Mouse (Mus musculus) liver, embryonic 11.5 days (tissue): ENCODE measurements around the gene Rhd. TPM values are rescaled to one million over a fixed set of nuclear protein-coding genes. Genes with fewer than 3 reads are reported as not detected.
"Not testable (repeated sequence)": the region's sequence is repeated elsewhere in the genome, so short reads cannot be mapped to it uniquely, and the experiment has no call there.

Experiments used
- ATAC-seq: fragments of 200-750 bp; cut with Nextera tagmentation; replicated peaks from 2 replicates; pipeline ENCODE4 v1.8.0; 2017; ENCODE audit warnings: moderate number of reproducible peaks, mild to moderate bottlenecking, moderate TSS enrichment, moderate library complexity; ENCODE audit not compliant: low FRiP score
- DNase-seq: peaks from one replicate; pipeline ENCODE4 v3.0.0-alpha.2; 2017; ENCODE audit warnings: low spot score
- H3K27ac ChIP-seq: fragments of 300-500 bp; sonication (generic); 2 replicates; pipeline ENCODE4 v1.5.1; 2014; ENCODE audit warnings: mild to moderate bottlenecking, low read depth, low read length, control low read depth
- H3K27me3 ChIP-seq: fragments of 300-500 bp; sonication (generic); replicated peaks from 2 replicates; pipeline ENCODE4 v1.6.1; 2014; ENCODE audit warnings: low read length, mixed read lengths; ENCODE audit not compliant: control insufficient read depth, insufficient read depth
- H3K36me3 ChIP-seq: fragments of 300-500 bp; sonication (generic); 2 replicates; pipeline ENCODE4 v1.6.1; 2014; ENCODE audit warnings: mild to moderate bottlenecking, low read length, moderate library complexity, mixed read lengths; ENCODE audit not compliant: control insufficient read depth, insufficient read depth
- H3K4me1 ChIP-seq: fragments of 300-500 bp; sonication (generic); replicated peaks from 2 replicates; pipeline ENCODE4 v1.6.1; 2014; ENCODE audit warnings: low read length, mixed read lengths; ENCODE audit not compliant: control insufficient read depth, insufficient read depth
- H3K4me2 ChIP-seq: fragments of 300-500 bp; sonication (generic); 2 replicates; pipeline ENCODE4 v1.6.1; 2014; ENCODE audit warnings: mild to moderate bottlenecking, control low read depth, moderate library complexity
- H3K4me3 ChIP-seq: fragments of 300-500 bp; sonication (generic); 2 replicates; pipeline ENCODE4 v1.5.1; 2014; ENCODE audit warnings: low read depth, low read length, control low read depth
- H3K9ac ChIP-seq: fragments of 300-500 bp; sonication (generic); 2 replicates; pipeline ENCODE4 v1.6.1; 2014; ENCODE audit warnings: low read depth, low read length, control low read depth
- H3K9me3 ChIP-seq: fragments of 300-500 bp; sonication (generic); 2 replicates; pipeline ENCODE4 v1.6.1; 2016; ENCODE audit warnings: low read length, inconsistent platforms, mixed read lengths; ENCODE audit not compliant: control insufficient read depth
- WGBS: fragments of 180-500 bp; shearing (Covaris S2); extraction: QIAGEN DNeasy Blood & Tissue Kit; methylation state at CpG from one replicate; pipeline ENCODE4 v1.1.7; 2014; 5-methylcytosine and 5-hydroxymethylcytosine counted together
- polyA plus RNA-seq: library from polyadenylated mRNA; unstranded; fragments of >200 nt; fragmentation: Nextera tagmentation; extraction: Ambion mirVana; gene quantifications from 2 replicates; pipeline ENCODE4 v1.2.1, GENCODE M21; 2014

The Rhd gene
- polyA plus RNA-seq, 1 experiment from 2014 or later, result 213 TPM

DNA sequence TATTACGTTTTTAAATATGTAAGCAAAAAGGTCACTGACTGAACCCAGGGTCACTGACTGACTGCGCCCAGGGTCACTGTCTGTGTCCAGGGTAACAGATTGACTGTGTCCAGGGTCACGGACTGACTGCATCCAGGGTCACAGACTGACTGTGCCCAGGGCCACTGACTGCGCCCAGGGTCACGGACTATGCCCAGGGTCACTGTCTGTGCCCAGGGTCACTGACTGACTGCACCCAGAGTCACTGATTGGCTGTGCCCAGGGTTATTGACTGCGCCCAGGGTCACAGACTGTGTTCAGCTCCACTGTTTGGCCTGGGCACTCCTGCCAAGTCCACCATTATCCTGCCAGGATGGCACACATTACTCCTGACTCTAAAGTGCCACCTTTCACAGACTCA lies 32.9 kb downstream of the Rhd start:
- no peaks in the 10 kb centered on the region for H3K27me3 ChIP-seq
- H3K36me3 ChIP-seq, result peaks cover 26% of the 10 kb centered on the region
- DNase-seq, result no peak
- H3K4me2 ChIP-seq, result no peak overlapping the region
- WGBS, result 86% methylated on average over 6 of the region's 6 CpGs
- no peak overlapping the region for H3K4me3 ChIP-seq
- no peaks in the 10 kb centered on the region for H3K9me3 ChIP-seq
- H3K27ac ChIP-seq, result no peak overlapping the region
- H3K9ac ChIP-seq, result no peak overlapping the region
- H3K4me1 ChIP-seq, result no peaks in the 10 kb centered on the region
- no peak; the same call in 1 of the 2 replicates for ATAC-seq

DNA sequence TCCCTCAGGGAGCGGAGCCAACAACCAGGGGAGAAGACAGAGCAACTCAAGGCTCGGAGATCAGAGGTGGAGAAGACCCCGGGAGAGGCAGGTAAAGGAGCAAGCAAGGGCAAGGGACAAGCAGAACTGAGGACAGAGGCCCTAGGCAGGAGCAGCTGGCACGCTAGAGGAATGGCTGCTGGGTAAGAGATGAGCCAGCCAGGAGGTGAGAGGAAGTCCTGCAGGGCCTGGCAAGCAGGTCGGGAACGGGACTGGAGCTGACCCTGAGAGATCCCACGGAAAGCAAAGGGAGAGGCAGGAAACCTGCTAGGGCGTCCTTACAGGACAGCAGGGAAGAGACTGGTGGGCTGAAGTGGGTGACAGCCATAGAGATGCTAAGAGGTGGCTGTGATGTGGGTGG lies 36.8 kb downstream of the Rhd start:
- Histone ChIP-seq H3K27me3 (no peaks in the 10 kb centered on the region), H3K9ac (no peak overlapping the region), H3K4me1 (no peaks in the 10 kb centered on the region), H3K4me3 (no peak overlapping the region), H3K9me3 (no peaks in the 10 kb centered on the region), H3K27ac (no peak overlapping the region), H3K36me3 (peaks cover 40% of the 10 kb centered on the region), H3K4me2 (no peak overlapping the region)
- no peak for ATAC-seq
- 90% methylated on average over 8 of the region's 8 CpGs for WGBS
- DNase-seq, result no peak

DNA sequence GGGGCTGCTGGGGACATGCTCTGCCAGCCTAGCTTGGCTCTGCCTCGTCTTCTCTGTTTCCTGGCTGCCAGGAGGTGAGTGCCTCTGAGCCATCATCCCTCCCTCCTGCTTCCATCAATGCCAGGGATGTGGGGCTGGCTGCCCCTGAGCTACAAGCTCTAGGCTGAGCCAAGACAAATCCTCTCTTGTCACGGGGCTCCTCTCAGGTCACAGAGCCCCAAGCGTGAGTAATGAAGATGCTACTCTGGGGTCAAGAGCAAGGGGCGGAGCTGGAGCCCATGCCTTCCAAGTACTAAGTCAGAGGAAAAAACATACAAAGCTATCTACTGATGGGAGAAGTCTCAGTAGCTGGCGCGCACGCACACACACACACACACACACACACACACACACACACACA lies 38.7 kb downstream of the Rhd start:
- Histone ChIP-seq H3K4me1 (no peaks in the 10 kb centered on the region), H3K27ac (no peak overlapping the region), H3K9ac (no peak overlapping the region), H3K27me3 (no peaks in the 10 kb centered on the region), H3K9me3 (no peaks in the 10 kb centered on the region), H3K4me3 (no peak overlapping the region), H3K36me3 (peaks cover 39% of the 10 kb centered on the region), H3K4me2 (no peak overlapping the region)
- DNase-seq (no peak), ATAC-seq (no peak)
- 77% methylated on average over 7 of the region's 7 CpGs for WGBS

DNA sequence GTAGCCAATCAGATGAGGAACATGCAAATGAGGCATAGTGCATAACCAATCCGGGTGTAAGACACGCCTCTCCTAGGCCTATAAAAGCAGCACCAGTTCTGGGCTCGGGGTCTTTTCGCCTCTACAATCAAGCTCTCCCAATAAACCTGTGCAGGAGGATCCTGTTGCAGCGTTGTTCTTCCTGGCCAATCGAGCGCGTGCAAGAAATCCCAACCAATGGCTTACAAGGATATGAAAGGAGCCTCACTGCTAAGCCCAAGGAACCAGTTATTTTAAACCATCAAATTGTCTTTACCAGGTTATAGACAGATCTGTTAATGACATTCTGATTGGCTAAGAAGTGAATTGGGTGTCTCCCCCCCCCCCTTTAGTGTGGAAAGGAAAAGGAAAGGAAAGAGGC lies 47.1 kb downstream of the Rhd start:
- H3K27ac ChIP-seq, ATAC-seq, DNase-seq, H3K27me3 ChIP-seq, H3K4me3 ChIP-seq, H3K4me2 ChIP-seq, H3K9ac ChIP-seq, H3K9me3 ChIP-seq: not testable (repeated sequence)
- Histone ChIP-seq H3K36me3 (peaks cover 32% of the 10 kb centered on the region), H3K4me1 (peaks cover 14% of the 10 kb centered on the region)
- WGBS, result 96% methylated on average over 6 of the region's 8 CpGs

DNA sequence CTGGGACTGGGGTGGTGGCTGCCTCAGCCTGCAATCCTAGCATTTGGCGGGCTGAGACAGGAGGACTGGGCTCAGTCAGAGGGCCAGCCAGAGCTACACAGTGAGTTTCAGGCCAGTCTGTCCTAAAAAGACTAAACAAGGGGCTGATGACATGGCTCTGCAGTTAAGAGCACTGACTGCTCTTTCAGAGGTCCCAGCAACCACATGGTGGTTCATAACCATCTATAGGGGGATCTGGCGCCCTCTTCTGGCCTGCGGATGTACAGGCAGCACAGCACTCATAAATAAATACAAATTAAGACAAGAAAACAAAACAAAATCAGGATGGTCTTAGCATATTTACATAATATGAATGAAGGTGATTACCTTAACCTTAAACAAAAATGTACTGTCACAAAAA lies 49.1 kb downstream of the Rhd start:
- Histone ChIP-seq H3K4me1 (peaks cover 29% of the 10 kb centered on the region), H3K4me3 (peak overlapping the region; percentile 93), H3K27ac (no peak overlapping the region), H3K27me3 (no peaks in the 10 kb centered on the region), H3K4me2 (peak overlapping the region; percentile 68), H3K9ac (0 out of 2 replicates have a peak overlapping the region, but pooled peaks have one; percentile 25), H3K36me3 (peaks cover 19% of the 10 kb centered on the region), H3K9me3 (no peaks in the 10 kb centered on the region)
- ATAC-seq, result no peak
- DNase-seq, result peak; percentile 63
- WGBS, result 28% methylated on average over 3 of the region's 3 CpGs

DNA sequence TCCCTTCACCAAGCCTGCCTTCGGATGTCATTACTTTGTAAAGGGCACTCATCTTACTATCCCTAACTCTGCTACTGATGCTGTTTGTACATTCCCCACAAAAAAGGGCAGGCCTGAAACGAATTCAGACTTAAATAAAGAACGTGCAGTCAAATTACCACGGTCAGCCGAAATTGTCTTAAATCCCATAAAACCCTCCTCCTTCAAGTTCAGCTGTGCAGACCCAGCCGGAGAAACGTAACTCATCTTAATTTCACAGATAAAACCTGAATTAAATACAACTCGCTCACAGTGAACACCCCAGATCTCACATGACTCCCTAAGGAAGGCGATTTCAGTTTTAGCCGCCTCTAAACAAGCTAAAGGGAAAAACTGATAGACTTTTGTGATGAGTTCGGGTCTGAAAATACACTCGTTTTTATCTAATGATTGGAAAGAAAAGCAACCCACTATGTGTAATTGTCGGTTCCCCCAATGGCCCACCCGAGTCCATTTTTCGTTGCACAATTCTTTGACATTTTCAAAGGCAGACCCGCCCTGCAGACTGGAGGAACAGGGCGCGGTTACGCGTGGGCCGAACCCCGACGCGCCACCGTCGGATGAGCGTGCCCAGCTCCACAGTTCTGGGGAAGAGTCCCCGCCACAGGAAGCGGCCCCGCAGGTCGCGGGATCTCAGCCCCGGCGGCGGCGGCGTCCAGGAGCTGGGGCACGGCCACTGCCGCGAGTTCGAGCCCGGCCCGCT lies 50.0 kb downstream of the Rhd start:
- WGBS, result 2% methylated on average over 43 of the region's 43 CpGs
- peak overlapping the region; percentile 93 for H3K9ac ChIP-seq
- ATAC-seq, result peak; percentile 70
- H3K36me3 ChIP-seq, result peaks cover 10% of the 10 kb centered on the region
- H3K27me3 ChIP-seq, result no peaks in the 10 kb centered on the region
- peak overlapping the region; percentile 68 for H3K4me2 ChIP-seq
- H3K4me1 ChIP-seq, result peaks cover 32% of the 10 kb centered on the region
- DNase-seq, result no peak
- peak overlapping the region; percentile 99 for H3K27ac ChIP-seq
- no peaks in the 10 kb centered on the region for H3K9me3 ChIP-seq
- peak overlapping the region; percentile 93 for H3K4me3 ChIP-seq

DNA sequence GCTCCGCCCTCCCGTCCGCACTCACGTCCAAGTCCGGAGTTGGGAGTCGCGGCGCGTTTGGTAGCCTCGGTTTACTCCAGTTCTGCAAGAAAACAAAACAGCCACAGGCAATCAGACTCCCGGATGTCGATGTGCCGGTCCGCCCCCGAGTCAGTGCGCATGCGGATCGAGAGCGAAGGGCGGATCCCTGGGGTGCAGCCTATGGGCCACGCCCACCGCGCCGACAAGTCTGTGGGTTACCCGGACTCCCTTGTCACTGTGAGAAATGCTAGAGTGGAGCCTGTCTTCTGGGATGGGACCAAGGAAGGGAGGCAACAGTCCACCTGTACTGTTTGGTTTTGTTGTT lies 50.5 kb downstream of the Rhd start, which contains the start of gene Tmem50a:
Tmem50a (minus strand) TSS at position 161 of the 346 bp plus-strand sequence.
- Histone ChIP-seq H3K4me1 (peaks cover 33% of the 10 kb centered on the region), H3K9ac (peak within 1 kb of the TSS; percentile 93), H3K9me3 (no peaks in the 10 kb centered on the region), H3K4me2 (peak within 1 kb of the TSS; percentile 68), H3K27ac (peak within 1 kb of the TSS; percentile 99), H3K36me3 (peaks cover 8% of the 10 kb centered on the region; the same call in 1 of the 2 replicates), H3K27me3 (no peaks in the 10 kb centered on the region), H3K4me3 (peak within 1 kb of the TSS; percentile 93)
- 1% methylated on average over 25 of the region's 25 CpGs for WGBS
- peak; percentile 91 for ATAC-seq
- peak; percentile 93 for DNase-seq

DNA sequence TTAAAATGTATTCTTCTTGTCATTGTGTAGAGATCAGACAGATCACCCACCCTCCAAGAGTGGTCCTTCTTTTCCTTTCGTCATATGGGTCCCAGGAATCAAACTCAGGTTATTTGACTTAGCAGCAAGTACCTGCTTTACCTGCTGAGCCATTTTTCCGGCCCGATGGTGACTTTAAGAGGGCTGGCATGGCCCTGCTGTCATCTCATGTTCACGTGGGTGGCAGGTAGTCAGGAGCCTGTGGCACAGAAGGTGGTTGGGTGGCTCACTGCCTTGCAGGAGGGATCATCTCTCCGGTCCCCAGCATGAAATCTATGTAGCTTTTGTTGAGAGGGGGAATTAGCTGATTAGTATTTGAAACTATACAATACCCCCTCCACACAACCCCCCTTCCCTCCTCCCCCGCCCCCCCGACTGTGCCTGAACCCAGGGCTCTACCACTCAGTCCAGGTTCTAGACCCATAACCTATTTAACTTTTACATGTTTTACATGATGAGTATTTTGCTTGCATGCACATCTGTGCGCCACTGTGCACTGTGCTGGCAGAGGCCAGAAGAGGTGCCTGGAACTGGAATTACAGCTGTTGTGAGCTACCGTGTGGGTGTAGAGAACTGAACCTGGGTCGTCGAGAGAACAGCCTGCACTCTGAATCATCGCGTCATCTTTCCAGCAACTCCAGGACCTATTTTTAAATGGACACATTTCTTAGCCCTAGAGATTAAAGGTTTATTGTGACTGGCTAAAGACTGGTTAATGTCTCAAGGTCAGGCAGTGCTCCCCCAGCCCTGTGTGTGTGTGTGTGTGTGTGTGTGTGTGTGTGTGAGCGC lies 51.1 kb downstream of the Rhd start:
- no peaks in the 10 kb centered on the region for H3K27me3 ChIP-seq
- peak overlapping the region; percentile 99 for H3K27ac ChIP-seq
- ATAC-seq, result no peak
- H3K36me3 ChIP-seq, result peaks cover 8% of the 10 kb centered on the region; the same call in 1 of the 2 replicates
- WGBS, result 60% methylated on average over 14 of the region's 14 CpGs
- no peak for DNase-seq
- H3K9me3 ChIP-seq, result no peaks in the 10 kb centered on the region
- peak overlapping the region; percentile 68 for H3K4me2 ChIP-seq
- peak overlapping the region; percentile 93 for H3K4me3 ChIP-seq
- peaks cover 36% of the 10 kb centered on the region for H3K4me1 ChIP-seq
- peak overlapping the region; percentile 93 for H3K9ac ChIP-seq
